22 mouse cellular contexts compared by ENCODE assay signal in genomic region chr11:3389996-3390395, GRCm38 (mm10). TPM values are rescaled to one million over a fixed set of nuclear protein-coding genes. Genes with fewer than 3 reads are reported as not detected.
A peak's percentile ranks its signal among the peaks of the same experiment; 100 is the strongest.
DNase-seq lines count a peak whose midpoint lies in the region; TF ChIP-seq lines count a peak whose summit lies in the region.
"Had no signal": no experiment of that assay in that cellular context is flagged by ENCODE, and none has a peak within 500 bp of the region (broad histone marks: within the 10 kb centered on the region; RNA-seq: fewer than 3 reads in every experiment).

No protein-coding gene starts in this region.

- 11% methylated on average over 5 of the region's 5 CpGs for WGBS in cerebellum, adult 2 months

- TF ChIP-seq POLR2A in cerebellum, adult 2 months (IDR thresholded peaks at IDR 0.05; ENCODE audit: borderline replicate concordance, insufficient read depth, low read length): no peak

- H3K27me3 ChIP-seq in E14TG2a.4 (ENCODE audit: insufficient read depth, low read length): no peaks in the 10 kb centered on the region
- H3K27me3 ChIP-seq in cerebellum, adult 2 months (ENCODE audit: control insufficient read depth, insufficient read depth, low read length): no peaks in the 10 kb centered on the region
- H3K27me3 ChIP-seq: embryonic facial prominence, embryonic 12.5 days; forebrain, embryonic 12.5 days; hindbrain, embryonic 12.5 days; midbrain, embryonic 12.5 days; Patski had no signal

- peaks cover 26% of the 10 kb centered on the region for H3K36me3 ChIP-seq in E14TG2a.4 (ENCODE audit: insufficient read depth, low read length)
- H3K36me3 ChIP-seq: embryonic facial prominence, embryonic 12.5 days; hindbrain, embryonic 12.5 days; limb, embryonic 10.5 days; midbrain, embryonic 12.5 days had no signal

- no peak for TF ChIP-seq CTCF in E14TG2a.4 (conservative IDR thresholded peaks at IDR 0.05; ENCODE audit: low read length)
- TF ChIP-seq CTCF in cerebellum, adult 2 months (IDR thresholded peaks at IDR 0.05; ENCODE audit: borderline replicate concordance, insufficient read depth, low read depth, low read length): no peak

- no peaks in the 10 kb centered on the region for H3K9me3 ChIP-seq in E14TG2a.4 (ENCODE audit: low read length)
- H3K9me3 ChIP-seq: embryonic facial prominence, embryonic 12.5 days; forebrain, embryonic 12.5 days; G1E; limb, embryonic 10.5 days; midbrain, embryonic 12.5 days had no signal

- H3K4me1 ChIP-seq in E14TG2a.4 (replicated peaks; ENCODE audit: low read depth, low read length): peaks cover 85% of the 10 kb centered on the region
- peaks cover 8% of the 10 kb centered on the region; the same call in 1 of the 2 replicates for H3K4me1 ChIP-seq in cerebellum, adult 2 months (ENCODE audit: control insufficient read depth, insufficient read depth, low read length)
- H3K4me1 ChIP-seq: midbrain, embryonic 12.5 days had no signal

- DNase-seq in cerebellum, adult 11-12 months: peak; percentile 48
- DNase-seq in cerebellum, adult 11 months: no peak
- peak; percentile 61 to 70 for DNase-seq in cerebellum, adult 2 months
- DNase-seq in cerebellum, postnatal 36 days: peak; percentile 49 to 50
- no peak for DNase-seq in urinary bladder, postnatal 36 days (ENCODE audit: low spot score in 2 of 2)
- DNase-seq in kidney, postnatal 10 days: no peak
- DNase-seq: adrenal gland, adult 2 months; gastrocnemius, adult 2 months; liver; lung, postnatal 10 days; right cerebral cortex, postnatal 25 days; spleen, adult 18-20 months; thymus, postnatal 36 days had no signal

- peak overlapping the region; percentile 80 for H3K27ac ChIP-seq in cerebellum, adult 2 months (ENCODE audit: insufficient read depth, low read length)
- H3K27ac ChIP-seq: embryonic facial prominence, embryonic 12.5 days; forebrain, embryonic 12.5 days; gastrocnemius, adult 2 months; hindbrain, embryonic 12.5 days; kidney, postnatal 0 days; limb, embryonic 10.5 days; midbrain, embryonic 12.5 days had no signal

- H3K4me3 ChIP-seq in E14TG2a.4 (replicated peaks; ENCODE audit: low read length): 0 out of 2 replicates have a peak overlapping the region, but pooled peaks have one; percentile 3
- no peak overlapping the region for H3K4me3 ChIP-seq in cerebellum, adult 2 months (replicated peaks; ENCODE audit: insufficient read depth, low read depth, low read length)
- H3K4me3 ChIP-seq: embryonic facial prominence, embryonic 12.5 days; forebrain, embryonic 12.5 days; gastrocnemius, adult 2 months; hindbrain, embryonic 12.5 days; limb, embryonic 10.5 days; midbrain, embryonic 12.5 days had no signal

RNA-seq across cellular contexts. Expression of gene Limk2, which starts 19.0 kb away (rescaled TPM):
- 201 and 206 TPM in 2 replicates for polyA plus RNA-seq in cerebellum, adult 2 months (2012; rRNA removed)

RNA-seq across cellular contexts. Expression of gene Pik3ip1, which starts 59.8 kb away (rescaled TPM):
- 68.2 and 76.1 TPM in 2 replicates for polyA plus RNA-seq in cerebellum, adult 2 months (2012; rRNA removed)

Comparison
In these comparisons a context has a peak if more than half of its experiments do, and no peak if none do; other contexts are left out.
1. DNase-seq: peak in cerebellum, adult 11-12 months (single experiment), cerebellum, adult 2 months (2 of 2) and cerebellum, postnatal 36 days (2 of 2); none in cerebellum, adult 11 months (single experiment), urinary bladder, postnatal 36 days (0 of 2) and kidney, postnatal 10 days (single experiment).